Mouse (Mus musculus) heart, adult 2 months (tissue): Measurements from ENCODE around the gene Dab2.

Experiments
- CTCF ChIP-seq: fragments of 200-600 bp; IDR thresholded peaks from 2 replicates; pipeline ENCODE4 v1.8.1; 2022; ENCODE audit warnings: antibody characterized with exemption, mild to moderate bottlenecking, moderate library complexity
- EP300 ChIP-seq: fragments of 200-500 bp; IDR thresholded peaks from 2 replicates; pipeline ENCODE4 v1.6.1; 2011; ENCODE audit warnings: low read depth, low read length, control low read depth; ENCODE audit not compliant: insufficient read depth
- POLR2A ChIP-seq: fragments of 200-500 bp; IDR thresholded peaks from 2 replicates; pipeline ENCODE4 v1.6.1; 2011; ENCODE audit warnings: mild to moderate bottlenecking, low read depth, low read length, control low read depth; ENCODE audit not compliant: insufficient read depth

DNA sequence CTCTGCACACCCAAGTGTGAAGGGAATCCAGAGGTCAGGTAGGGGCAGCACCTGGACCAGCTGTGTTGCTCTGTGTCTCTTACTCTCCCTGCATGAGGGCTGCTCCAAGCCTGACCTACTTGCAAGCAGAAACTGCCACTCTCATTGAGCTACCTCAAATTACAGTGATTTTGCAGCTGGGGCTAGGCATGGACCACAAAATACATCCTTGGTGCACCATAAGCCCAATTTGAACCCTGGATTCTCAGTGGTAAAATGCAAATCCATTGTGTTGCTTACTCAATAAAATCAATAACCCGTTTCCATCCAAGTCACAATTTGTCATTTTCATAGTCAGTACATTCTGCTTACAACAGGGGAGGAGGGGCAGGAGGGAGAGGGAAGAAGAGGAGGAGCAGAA lies 85.7 kb downstream of the Dab2 start:
- no peak for TF ChIP-seq CTCF
- TF ChIP-seq POLR2A, result no peak
- TF ChIP-seq EP300, result no peak
